7 mouse cellular contexts compared by ENCODE assay signal in the genomic region with DNA sequence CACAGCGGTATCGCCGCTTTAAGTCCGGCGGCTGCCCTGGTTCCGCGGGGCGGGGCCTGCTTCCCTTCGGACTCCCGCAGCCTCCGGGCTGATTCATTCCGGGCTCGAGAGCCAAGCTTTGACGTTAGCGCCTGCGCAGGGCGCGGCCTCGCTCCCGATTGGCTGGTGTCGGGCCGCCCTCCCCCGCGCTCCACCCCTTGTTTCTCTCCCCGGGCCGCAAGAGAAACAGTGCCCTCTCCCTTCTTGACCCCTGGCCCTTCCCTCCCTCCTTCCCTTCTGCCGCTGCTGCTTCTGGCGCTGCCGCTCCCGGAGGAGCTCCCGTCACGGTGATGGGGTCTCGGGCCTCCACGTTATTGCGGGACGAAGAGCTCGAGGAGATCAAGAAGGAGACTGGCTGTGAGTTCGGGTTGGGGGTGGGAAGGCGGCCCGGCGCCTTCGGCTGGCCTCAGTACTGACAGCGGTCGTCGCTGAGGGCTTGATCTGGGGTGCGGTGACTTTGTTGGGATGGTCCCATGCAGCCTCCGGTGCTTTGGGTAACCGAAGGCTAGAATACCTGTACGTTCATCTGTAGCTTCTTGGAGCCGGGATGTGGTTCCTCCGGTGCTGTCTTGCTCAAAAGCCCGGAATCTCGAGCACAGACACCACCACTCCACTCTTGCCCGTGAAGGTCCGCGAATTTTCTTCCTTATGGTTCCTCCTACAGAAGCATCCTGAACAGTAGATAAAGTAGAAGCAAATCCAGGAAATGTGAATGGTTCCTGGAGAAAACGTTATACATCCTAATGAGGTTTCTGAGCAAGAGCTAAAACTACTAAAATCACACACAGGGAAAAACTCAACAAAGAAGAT. TPM values are rescaled to one million over a fixed set of nuclear protein-coding genes. Genes with fewer than 3 reads are reported as not detected.
DNase-seq lines count a peak whose midpoint lies in the region; ATAC-seq lines count a peak whose summit lies in the region.

A gene (minus strand): TSS at position 106 of the 849 bp plus-strand sequence.
A gene (plus strand): TSS at position 176 of the 849 bp plus-strand sequence.

- peak within 1 kb of the TSS; percentile 81 for H3K9ac ChIP-seq in embryonic facial prominence, embryonic 12.5 days
- H3K9ac ChIP-seq in limb, embryonic 11.5 days (ENCODE audit: low read length): peak within 1 kb of the TSS; percentile 76
- H3K9ac ChIP-seq in midbrain, embryonic 14.5 days (replicated peaks; ENCODE audit: low read length): peak within 1 kb of the TSS; percentile 80

- peaks cover 14% of the 10 kb centered on the region for H3K4me1 ChIP-seq in embryonic facial prominence, embryonic 12.5 days
- 0 out of 2 replicates have a peak, but pooled peaks cover 7% of the 10 kb centered on the region for H3K4me1 ChIP-seq in limb, embryonic 11.5 days (ENCODE audit: control insufficient read depth, insufficient read depth, low read length)
- H3K4me1 ChIP-seq in midbrain, embryonic 14.5 days (ENCODE audit: control insufficient read depth, insufficient read depth, low read length): peaks cover 12% of the 10 kb centered on the region

- peak; percentile 99 for DNase-seq in adrenal gland, postnatal 25 days
- DNase-seq in heart, adult 11 months: peak; percentile 100
- DNase-seq in kidney, adult 18-20 months: peak; percentile 99
- peak; percentile 98 for DNase-seq in limb, embryonic 11.5 days (ENCODE audit: low spot score)
- DNase-seq in midbrain, embryonic 14.5 days: peak; percentile 99
- DNase-seq in spleen, adult 18-20 months: peak; percentile 96 to 97

- peak within 1 kb of the TSS; percentile 70 for H3K27ac ChIP-seq in embryonic facial prominence, embryonic 12.5 days
- peak within 1 kb of the TSS; percentile 68 for H3K27ac ChIP-seq in limb, embryonic 11.5 days (replicated peaks; ENCODE audit: low read depth, low read length)
- H3K27ac ChIP-seq in midbrain, embryonic 14.5 days (replicated peaks; ENCODE audit: low read depth, low read length): peak within 1 kb of the TSS; percentile 83

- under 1% methylated on average over 57 of the region's 57 CpGs for WGBS in embryonic facial prominence, embryonic 12.5 days
- under 1% methylated on average over 57 of the region's 57 CpGs for WGBS in limb, embryonic 11.5 days
- WGBS in midbrain, embryonic 14.5 days: under 1% methylated on average over 57 of the region's 57 CpGs

- ATAC-seq in embryonic facial prominence, embryonic 12.5 days (ENCODE audit: insufficient number of reproducible peaks, insufficient read depth, low FRiP score, low TSS enrichment): peak; percentile 96
- ATAC-seq in limb, embryonic 11.5 days (ENCODE audit: insufficient number of reproducible peaks, low FRiP score, low TSS enrichment, low read depth): peak; percentile 98
- peak; percentile 99 for ATAC-seq in midbrain, embryonic 14.5 days (ENCODE audit: low FRiP score, low TSS enrichment)

- H3K4me2 ChIP-seq in embryonic facial prominence, embryonic 12.5 days (replicated peaks): peak within 1 kb of the TSS; percentile 73
- peak within 1 kb of the TSS; percentile 81 for H3K4me2 ChIP-seq in limb, embryonic 11.5 days (ENCODE audit: low read depth, severe bottlenecking)
- peak within 1 kb of the TSS; percentile 67 for H3K4me2 ChIP-seq in midbrain, embryonic 14.5 days (ENCODE audit: low read length)

- H3K36me3 ChIP-seq in embryonic facial prominence, embryonic 12.5 days: no peaks in the 10 kb centered on the region
- no peaks in the 10 kb centered on the region for H3K36me3 ChIP-seq in limb, embryonic 11.5 days (ENCODE audit: control insufficient read depth, insufficient read depth, low read length)
- no peaks in the 10 kb centered on the region for H3K36me3 ChIP-seq in midbrain, embryonic 14.5 days (ENCODE audit: control insufficient read depth, insufficient read depth, low read length)

- no peaks in the 10 kb centered on the region for H3K9me3 ChIP-seq in embryonic facial prominence, embryonic 12.5 days
- no peaks in the 10 kb centered on the region for H3K9me3 ChIP-seq in limb, embryonic 11.5 days (ENCODE audit: control insufficient read depth, low read length)
- no peaks in the 10 kb centered on the region for H3K9me3 ChIP-seq in midbrain, embryonic 14.5 days (ENCODE audit: control insufficient read depth, low read length)

- peak within 1 kb of the TSS; percentile 92 for H3K4me3 ChIP-seq in embryonic facial prominence, embryonic 12.5 days
- peak within 1 kb of the TSS; percentile 76 for H3K4me3 ChIP-seq in limb, embryonic 11.5 days (ENCODE audit: low read depth, low read length)
- H3K4me3 ChIP-seq in midbrain, embryonic 14.5 days (replicated peaks; ENCODE audit: low read depth, low read length): peak within 1 kb of the TSS; percentile 82

- H3K27me3 ChIP-seq in embryonic facial prominence, embryonic 12.5 days: no peaks in the 10 kb centered on the region
- H3K27me3 ChIP-seq in limb, embryonic 11.5 days (ENCODE audit: control insufficient read depth, insufficient read depth, low read length): no peaks in the 10 kb centered on the region
- H3K27me3 ChIP-seq in midbrain, embryonic 14.5 days (ENCODE audit: control insufficient read depth, insufficient read depth, low read length): no peaks in the 10 kb centered on the region

RNA-seq across cellular contexts. Expression of the first gene that starts in this region (rescaled TPM):
- 0.91 and 1.4 TPM in 2 replicates for total RNA-seq in adrenal gland, postnatal 25 days (2021)
- 0.32 and 1.3 TPM in 2 replicates for polyA plus RNA-seq in embryonic facial prominence, embryonic 12.5 days (2016; fragmentation: Nextera tagmentation; extraction: Ambion mirVana)
- 0.29 and 0.43 TPM in 2 replicates for polyA plus RNA-seq in limb, embryonic 11.5 days (2014; fragmentation: Nextera tagmentation; extraction: Ambion mirVana)
- polyA plus RNA-seq in midbrain, embryonic 14.5 days (2014; fragmentation: Nextera tagmentation; extraction: Ambion mirVana): 0.24 and 0.50 TPM in 2 replicates

RNA-seq across cellular contexts. Expression of the second gene that starts in this region (rescaled TPM):
- total RNA-seq in adrenal gland, postnatal 25 days (2021): 217 and 293 TPM in 2 replicates
- polyA plus RNA-seq in embryonic facial prominence, embryonic 12.5 days (2016; fragmentation: Nextera tagmentation; extraction: Ambion mirVana): 64.4 TPM in 2 replicates
- polyA plus RNA-seq in limb, embryonic 11.5 days (2014; fragmentation: Nextera tagmentation; extraction: Ambion mirVana): 60.7 and 65.5 TPM in 2 replicates
- polyA plus RNA-seq in midbrain, embryonic 14.5 days (2014; fragmentation: Nextera tagmentation; extraction: Ambion mirVana): 42.8 and 57.4 TPM in 2 replicates

Comparison
In these comparisons a context has a peak if more than half of its experiments do, and no peak if none do; other contexts are left out.
1. Peak in every context shown above with its lines: DNase-seq, ATAC-seq, H3K4me3 ChIP-seq and H3K27ac ChIP-seq.